Mouse (Mus musculus) T-helper 17 cell (primary cell): ENCODE measurements at regions not wholly inside any gene's neighbourhood (a gene's known extent, or its start where the extent isn't known, plus 50 kb on each side); places are given as distances from the start of the nearest gene placed in this dataset.

Source experiments
- in situ Hi-C, 2 experiments: fragments of 300-600 bp; cut with MboI, MseI; formaldehyde crosslinking; loops; 1 replicate in 1 of 2; 2 replicates in 1 of 2; pipeline ENCODE4 v1.15.1; 2025; ENCODE audit warnings: high pct_unique_total_duplicates in 2 of 2

DNA sequence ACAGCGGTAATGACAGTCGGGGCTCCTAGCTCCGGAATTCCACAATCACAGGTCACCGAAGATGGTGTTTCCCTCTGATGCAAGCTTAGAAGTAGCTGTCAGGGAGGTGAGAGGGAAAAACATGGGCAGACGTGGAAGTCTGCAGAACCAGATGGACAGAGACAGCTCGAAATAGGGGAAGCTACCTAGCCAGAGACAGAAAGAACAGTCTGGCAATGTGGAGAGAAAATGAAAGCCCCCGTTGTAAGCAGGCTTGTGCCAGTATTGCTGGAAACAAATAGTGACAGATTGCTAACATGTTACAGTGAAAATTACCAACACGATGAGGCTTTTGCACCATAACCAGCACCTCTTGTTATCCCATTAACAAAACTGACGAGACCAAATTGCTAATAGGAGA is 173.0 kb upstream of the Zfp703 start:
- in situ Hi-C loops = no loop called here

DNA sequence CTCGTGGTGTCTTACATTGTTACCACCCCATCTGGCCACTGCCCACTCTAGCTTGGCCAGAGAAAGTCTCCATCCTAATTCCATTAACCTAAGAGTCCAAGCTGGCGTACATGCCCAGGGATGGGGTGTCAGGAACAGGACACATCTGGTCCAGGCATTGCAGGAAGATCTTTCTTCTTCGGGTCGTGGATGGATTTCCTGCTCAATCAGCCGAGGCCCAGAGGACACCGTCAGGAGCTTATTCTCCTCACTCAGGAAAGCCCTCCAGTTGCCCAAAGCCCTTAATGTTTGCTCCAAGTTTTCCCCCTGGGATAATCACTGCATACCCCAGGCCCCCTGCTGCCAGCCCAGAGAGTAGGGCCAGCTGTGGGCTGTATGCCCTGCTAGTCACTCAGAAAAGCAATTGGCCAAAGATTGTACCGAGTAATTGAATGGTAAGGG is 172.2 kb upstream of the Zfp703 start:
- in situ Hi-C loops = no loop called here

DNA sequence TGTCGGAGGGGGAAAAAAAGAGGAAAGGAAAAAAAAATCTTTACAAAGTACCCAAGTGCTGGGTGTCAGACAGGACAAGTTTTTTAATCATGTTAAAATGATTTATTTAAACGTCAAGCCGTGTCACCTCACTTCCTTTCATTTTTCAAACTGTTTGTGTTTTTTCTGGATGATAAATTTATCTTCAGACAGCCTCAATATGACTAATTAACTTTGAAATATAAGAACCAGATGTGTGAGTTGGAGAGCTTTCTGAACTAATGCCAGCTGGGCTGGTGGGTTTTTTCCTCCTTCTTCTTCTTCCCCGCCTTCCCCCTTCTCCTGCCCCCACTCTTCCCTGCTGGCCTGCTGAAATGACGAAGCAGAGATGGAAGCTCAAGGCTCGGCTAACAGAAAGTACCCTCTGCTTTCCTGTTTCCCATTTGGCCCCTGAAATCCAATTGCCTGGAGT is 171.7 kb upstream of the Zfp703 start:
- in situ Hi-C loops = no loop called here

DNA sequence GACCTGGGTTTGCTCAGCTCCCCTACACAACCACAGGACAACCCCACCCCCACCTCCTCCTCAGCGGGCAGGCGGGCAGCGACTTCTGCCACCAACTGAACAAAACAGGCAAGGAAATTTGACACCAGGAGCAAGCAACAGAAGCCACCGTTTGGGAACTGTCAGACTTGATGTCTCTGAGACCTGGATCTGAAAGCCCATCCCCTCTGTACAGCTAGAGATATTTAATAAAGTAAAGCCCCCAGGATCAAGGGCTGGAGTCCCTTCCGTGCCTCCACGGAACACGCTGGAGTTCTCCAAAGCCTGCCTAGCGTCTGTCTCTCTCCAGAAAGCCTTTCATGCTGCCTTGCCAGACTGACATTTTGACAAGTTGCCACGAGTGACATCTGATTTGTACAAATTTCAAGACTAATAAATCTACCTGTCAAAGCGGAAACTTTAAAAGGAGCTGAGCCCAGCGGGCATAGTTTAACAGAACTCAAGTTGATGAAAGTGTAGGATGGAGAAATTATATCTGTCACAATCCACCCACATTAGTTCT is 168.9 kb upstream of the Zfp703 start:
- in situ Hi-C loops = no loop called here

DNA sequence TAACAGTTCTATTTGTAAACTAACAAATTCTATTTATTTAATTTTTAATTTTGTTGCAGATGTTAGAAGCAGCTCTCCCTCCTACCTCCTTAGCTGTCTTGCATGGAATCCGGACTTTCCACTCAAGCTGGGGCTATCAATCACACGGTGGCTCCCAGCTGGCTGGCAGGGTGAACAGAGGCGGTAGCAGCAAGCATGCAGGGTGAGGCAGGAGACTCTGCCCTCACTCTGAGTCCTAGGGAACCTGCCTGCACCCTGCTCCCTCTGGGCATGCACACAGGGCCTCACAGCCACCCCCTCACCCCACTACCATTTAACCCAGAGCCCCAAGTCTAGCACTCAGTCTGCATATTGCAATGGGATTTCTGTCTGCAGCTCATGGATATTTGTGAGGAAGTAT is 168.4 kb upstream of the Zfp703 start:
- in situ Hi-C loops = no loop called here

DNA sequence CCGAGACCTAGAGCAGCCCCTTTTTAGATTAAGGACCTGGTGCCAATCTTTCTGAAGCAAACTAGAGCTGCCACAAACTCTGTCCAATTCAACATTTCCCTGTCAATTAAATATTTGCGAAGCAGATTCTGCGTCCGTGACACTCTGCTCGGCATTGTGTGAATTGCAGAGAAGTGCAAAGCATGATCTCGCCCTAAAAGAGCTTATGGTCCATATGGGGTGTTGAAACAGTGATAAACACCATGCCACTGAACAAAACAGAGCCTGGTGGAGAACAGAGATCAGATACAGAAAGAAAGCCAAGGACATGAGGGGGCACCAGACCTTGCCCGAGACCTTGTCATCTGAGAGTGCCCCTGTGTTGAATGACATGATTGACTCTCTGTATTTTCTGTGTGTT is 167.2 kb upstream of the Zfp703 start:
- in situ Hi-C loops = loop anchor here (5.0 to 10.0 kb wide), 2 partner anchors 172 to 375 kb away; no protein-coding TSS in a partner anchor

DNA sequence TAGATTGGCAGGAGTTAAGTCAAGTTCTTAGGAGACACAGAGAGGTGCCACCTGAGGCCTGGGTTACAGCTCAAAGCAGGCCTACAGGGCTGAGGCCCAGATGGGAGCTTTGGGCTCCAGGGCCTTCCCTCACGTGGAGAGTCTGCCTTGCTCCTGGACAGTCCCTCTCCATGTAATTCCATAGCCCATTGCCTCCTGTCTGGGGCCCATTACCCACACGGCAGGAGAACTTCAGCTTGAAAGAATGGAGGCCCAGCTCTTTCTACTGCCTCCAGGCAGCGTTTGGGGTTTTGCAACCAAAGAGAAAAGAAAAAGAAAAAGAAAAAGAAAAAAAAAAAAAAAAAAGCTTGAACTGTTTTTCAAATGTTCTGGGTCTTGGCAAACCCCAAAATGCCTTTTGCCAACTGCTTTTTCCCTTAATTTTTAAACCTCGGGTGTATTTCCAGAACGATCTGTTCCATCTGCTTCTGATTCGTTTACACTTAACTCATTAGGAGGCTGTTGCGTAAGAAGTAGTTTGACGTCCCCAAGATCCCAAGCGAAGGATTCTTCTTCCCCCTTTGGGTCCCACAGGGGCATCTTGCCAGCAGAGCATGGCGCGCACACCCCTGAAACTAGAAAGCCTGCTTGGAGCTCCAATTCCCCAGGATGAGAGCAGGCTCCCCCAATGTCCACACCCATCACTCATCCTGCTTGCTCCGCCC is 165.4 kb upstream of the Zfp703 start:
- in situ Hi-C loops = loop anchor here (5.0 to 10.0 kb wide), 2 partner anchors 171 to 373 kb away; no protein-coding TSS in a partner anchor

DNA sequence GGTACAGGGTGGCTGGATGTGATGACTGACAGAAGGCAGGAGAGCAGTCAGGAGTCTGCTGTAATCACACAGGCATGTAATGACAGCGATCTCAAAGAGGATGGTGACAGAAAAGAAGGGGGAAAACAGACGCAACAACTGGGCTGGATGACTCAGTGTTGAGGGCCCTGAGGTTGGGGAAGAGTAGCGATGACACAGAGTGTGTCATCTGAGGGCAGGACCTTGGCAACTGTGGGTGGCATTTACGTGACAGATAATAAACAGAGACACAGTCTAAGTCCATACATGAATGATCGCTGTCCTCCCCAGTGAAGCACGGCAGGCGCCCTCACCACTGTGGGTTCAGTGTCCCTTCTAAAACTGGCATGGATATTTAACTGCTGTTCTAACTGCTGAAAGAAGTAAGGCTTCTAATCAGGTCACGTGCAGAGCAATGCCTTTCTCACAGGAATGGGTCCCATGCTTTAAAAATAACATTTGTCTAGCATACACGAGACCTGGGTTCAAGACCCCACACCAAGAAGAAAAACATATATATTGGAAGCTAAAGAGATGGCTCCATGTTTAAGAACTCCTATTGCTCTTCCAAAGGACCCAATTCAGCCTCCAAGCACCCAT is 163.8 kb upstream of the Zfp703 start:
- in situ Hi-C loops = loop anchor here (5.0 to 10.0 kb wide), 2 partner anchors 169 to 371 kb away; no protein-coding TSS in a partner anchor

DNA sequence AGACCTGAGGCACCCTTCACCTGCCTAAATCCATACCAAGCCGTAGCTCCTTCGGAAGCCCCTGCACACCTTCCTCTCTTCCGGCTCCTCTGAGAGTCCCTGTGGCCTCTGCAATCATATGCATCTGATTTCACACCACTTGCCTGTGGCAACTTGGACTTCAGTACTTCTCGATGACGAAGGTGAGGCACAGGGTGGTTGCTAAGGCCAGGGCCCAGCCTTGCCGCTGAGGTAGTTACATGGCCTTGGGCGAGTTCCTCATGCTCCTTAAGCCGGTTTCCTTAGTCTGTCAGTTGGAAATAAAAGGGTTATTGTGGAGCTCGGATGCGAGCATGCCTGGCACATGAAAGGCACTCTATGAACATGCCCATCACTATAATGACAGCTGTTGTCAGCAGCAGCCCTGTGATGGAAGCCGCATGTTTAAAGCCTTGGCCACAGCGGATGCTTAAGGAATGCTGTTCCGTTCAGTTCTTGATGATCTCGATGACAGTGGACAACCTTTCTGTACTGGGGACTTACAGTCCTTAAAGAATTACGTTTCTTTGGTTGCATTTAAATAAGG is 162.0 kb upstream of the Zfp703 start:
- in situ Hi-C loops = loop anchor here (5.0 to 10.0 kb wide), 2 partner anchors 162 to 370 kb away; partner anchors contain the start of gene Zfp703 (in 1 of the 2)

DNA sequence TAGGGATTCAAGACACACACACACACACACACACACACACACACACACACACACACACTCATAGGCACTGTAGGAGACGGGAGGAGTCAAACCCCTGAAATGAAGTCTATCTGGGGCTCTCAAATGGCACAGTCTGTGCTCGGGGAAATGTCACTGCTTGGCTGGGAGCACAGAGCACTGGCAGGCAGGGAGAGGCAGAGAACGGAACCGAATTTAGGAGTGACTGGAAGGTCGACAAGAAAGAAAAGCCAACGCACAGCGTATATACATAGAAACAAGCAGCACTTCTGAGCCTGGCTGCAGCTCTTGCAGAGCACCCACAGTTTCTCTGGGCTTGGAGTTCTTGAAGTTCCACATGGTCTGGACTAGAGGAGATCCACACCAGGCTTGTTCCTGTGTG is 160.1 kb upstream of the Zfp703 start:
- in situ Hi-C loops = loop anchor here (5.0 to 10.0 kb wide), 2 partner anchors 160 to 368 kb away; partner anchors contain the start of gene Zfp703 (in 1 of the 2)

DNA sequence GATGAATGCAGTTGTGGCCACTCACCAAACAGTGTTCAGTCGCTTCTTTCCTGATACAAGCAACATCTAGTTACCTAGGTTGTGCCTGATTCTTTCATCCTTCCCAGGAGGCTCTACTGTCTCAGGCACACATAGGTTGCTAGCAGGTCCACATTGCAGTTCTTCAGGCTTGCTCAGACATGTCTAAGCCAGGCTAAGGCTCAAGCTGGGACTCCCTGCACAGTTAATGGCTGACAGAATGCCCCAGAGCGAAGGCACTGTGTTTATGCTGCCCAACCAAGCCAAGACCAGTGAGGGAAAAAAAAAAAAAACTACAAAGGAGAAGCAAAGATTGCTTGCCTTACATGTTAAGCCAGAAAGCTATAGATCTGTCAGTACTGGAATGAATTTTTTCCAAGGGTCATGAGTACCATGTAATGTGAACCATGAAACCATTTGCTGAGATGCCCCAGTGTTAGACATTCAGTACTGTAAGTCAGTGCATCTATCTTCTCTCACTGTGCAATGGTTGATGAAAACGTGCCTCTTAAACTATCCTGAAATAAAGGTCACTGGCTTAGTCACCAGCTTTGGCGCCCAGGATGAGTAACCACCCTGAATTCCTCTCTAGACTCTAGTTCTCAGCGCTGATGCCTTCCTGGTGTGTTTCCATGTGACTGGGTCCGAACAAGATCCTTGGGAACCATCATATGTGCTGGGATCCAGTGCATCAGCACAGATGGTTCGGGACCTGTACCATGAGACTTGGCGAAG is 152.8 kb upstream of the Zfp703 start:
- in situ Hi-C loops = no loop called here

DNA sequence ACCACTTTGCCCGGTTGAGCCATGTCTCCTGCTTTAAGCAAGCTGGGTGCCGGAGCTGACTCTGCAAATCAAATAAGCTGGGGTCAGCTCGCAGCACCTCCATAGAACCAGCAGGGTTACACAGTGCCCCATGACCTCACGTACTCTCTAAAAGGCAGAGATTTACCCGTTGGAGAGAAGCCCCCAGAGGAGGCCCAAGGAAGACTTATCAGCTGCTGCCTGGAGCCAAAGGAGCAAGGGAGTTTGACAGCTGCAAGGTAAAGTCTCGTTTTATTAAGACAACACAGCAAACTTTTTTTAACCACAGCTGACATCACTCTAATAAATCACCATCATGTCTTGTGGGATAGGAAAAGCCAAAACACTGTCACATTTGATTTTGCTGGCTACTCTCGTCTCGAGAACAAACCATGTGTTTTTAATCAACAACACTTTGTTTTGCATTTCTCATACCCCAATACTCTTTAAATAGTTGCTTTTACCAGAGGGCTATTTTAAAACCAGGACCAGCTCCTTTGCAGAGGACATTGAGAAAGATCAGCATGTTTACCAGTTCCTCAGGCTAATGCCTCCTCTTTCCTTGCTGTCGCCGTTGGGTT is 148.7 kb upstream of the Zfp703 start:
- in situ Hi-C loops = no loop called here

DNA sequence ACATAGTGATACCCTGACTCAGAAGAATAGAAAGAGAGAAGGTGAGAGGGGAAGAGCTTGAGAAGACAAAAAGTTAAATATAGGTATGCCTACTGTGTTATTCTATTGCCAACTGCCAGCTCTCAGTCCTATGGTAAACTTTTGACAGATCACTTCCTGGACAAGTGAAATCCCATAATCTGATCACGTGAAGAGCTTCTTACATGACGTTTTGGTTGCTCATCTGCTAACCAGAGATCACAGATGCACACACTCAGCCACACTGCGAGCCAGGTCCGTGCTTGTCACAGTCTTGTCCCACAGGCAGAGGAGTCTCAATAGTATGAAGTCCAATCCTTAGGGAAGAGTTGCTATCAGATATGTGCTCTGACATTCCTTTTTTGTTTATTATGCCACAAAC is 147.8 kb upstream of the Zfp703 start:
- in situ Hi-C loops = no loop called here

DNA sequence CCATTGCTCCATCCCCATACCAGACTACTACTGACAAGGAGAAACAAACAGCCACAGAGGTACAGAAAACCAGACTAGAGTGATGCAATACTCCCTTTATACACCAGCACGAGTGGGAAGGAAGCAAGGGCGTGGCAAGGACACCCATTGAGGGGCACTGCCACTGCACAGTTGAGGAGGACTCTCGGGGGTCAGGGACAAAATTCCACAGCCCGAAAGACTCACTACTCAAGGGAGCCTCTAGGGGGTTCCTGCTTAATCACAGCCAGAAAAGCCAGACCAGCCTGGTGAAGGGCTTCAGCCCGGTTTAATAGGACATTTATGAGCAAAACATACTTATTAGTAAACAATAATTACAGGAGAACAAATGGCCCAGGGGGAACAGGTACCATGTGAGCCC is 146.0 kb upstream of the Zfp703 start:
- in situ Hi-C loops = no loop called here

DNA sequence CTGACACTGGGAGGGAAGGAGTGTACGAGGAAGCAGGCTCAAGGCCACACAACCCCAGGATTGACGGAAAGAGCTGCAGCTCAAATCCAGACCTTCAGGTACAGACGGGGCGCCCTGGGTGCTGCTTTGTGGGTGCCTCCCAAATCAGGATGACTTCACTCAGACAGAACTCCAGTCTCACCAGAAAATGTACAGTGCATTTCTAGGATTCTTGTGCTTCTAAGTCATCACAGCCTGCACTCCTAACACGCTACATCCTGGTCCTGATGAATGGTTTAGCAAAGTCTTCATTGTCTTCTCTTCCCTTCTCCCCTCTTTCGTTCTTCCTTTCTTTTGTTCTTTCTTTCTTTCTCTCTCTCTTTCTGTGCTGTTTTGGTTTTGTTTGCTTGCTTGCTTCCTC is 145.3 kb upstream of the Zfp703 start:
- in situ Hi-C loops = no loop called here

DNA sequence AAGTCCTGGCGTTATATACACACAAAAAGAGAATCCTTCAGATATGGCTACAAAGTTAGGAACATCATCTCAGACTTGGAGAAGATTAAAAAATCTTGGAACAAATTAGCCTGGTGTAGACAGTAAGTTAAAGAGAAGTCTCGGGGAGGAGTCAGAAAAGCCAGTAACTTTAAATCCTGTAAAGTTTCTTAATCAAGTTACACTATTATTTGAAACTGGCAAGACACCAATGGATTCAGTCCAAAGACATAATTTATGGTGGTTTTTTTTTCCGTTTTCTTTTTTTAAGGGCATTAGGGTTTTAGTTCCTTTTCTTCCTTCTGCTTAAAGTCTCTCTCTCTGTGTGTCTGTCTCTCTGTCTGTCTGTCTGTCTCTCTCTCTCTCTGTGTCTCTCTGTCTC is 144.6 kb upstream of the Zfp703 start:
- in situ Hi-C loops = no loop called here

DNA sequence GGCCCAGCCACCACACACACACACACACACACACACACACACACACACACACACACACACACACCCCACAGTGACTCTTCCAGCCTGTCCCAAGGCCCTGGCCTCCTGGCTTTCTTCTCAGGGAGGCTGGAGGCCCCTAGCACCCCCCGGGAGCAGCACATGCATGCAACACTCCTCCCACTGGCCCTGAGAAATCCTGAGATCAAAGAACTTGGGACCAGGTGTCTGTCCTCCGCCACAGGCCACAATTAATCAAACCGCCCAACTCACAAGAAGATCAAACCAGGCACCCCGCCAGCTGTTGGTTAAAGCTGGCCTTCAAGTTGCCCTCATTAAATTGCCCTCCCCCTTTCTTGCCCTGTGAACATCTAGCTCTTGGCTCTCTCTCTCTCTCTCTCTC is 143.8 kb upstream of the Zfp703 start:
- in situ Hi-C loops = no loop called here

DNA sequence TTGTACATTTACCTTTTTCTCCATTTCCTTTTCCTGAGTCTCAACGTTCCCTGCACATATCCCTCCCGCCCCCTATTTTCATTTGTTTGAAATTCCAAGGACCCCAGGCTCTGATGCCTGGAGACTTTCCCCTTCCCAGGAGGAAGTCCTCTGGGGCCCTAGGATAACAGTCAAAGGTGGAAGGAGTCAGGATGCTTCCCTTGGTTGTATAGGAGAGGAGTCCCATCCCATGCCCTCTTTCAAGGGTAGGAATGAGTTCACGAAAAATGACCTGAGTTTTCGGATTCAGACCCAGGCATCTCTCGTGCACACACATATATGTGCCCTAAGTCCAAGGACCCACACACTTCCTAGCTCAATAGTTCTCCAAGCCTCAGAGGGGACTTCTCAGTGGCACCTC is 143.3 kb upstream of the Zfp703 start:
- in situ Hi-C loops = no loop called here

DNA sequence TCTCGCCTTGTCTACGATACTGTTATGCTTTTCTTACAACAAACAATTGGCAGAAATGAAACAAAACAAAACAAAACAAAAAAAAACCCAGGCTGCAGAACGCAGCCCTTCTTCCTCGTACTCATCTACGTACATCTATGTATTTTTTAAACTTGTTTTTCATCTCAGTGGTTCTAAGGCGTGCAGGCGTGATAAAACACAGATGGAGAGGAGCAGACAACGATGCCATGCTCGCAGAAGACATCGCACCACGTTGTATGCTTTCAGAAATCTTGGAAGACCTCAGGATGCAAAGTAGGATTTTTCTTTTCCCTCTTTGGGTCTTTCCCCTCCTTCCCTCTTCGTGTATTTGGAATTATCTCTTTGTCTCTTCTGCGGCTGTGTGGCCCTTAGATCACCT is 142.5 kb upstream of the Zfp703 start:
- in situ Hi-C loops = no loop called here

DNA sequence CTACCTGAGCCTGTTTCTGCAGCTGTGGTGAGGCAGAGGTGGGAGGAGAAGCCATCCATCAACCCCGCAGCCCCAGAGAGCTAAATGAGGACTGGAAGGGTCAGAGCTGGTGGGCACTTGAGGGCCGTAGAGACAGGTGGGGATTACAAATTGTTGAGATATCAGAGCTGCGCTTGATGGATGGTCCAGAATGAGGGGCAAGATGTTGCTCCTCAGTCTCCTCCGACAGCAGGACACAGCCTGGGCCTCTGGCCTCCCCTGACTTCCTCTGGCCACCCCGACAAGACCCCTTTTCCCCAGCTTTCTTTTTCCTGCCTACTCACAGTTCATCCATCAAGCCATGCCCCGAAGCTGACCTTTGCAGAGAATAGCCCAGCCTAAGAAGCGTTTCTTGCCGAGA is 142.0 kb upstream of the Zfp703 start:
- in situ Hi-C loops = no loop called here

DNA sequence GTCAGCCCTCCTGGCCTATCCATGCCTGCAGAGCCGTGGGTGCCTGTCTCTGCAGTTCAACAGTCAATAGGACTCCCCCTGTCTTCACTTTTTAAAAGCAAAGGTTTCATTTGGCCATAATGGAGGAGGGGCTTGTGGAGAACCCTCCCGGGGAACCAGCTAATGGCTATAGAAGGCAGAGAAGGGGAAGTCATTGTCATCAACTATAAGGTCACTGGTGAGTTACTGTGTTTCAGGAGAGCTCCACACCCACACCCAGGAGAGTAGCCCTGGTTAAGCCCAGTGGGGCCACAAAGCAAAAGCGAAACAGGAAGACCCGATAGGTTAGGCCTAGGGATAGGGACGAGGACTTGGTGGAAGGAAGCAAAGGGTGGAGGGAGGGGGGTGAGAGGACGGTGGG is 141.5 kb upstream of the Zfp703 start:
- in situ Hi-C loops = no loop called here
